Mouse (Mus musculus): Measurements from ENCODE around the gene Ltb. TPM values are rescaled to one million over a fixed set of nuclear protein-coding genes. Genes with fewer than 3 reads are reported as not detected.
A peak's percentile ranks its signal among the peaks of the same experiment; 100 is the strongest.

Gene Ltb
- polyA plus RNA-seq, 1 experiment from 2014 or later, result 0.16 TPM

GRCm38 (mm10) chr17:35168541-35169207, 25.6 kb upstream of the Ltb start:
- Histone ChIP-seq H3K4me3 (no peak overlapping the region), H3K4me1 (peaks cover 12% of the 10 kb centered on the region), H3K36me3 (replicated peaks) (no peaks in the 10 kb centered on the region; the same call in 1 of the 2 replicates), H3K9me3 (no peaks in the 10 kb centered on the region), H3K27me3 (ENCODE audit: poor library complexity, severe bottlenecking) (no peaks in the 10 kb centered on the region), H3K27ac (0 out of 2 replicates have a peak overlapping the region, but pooled peaks have one; percentile 17)
- no peak for DNase-seq (ENCODE audit: extremely low spot score, low spot score)
- WGBS, result 25% methylated on average over 4 of the region's 4 CpGs

- H3K27me3 ChIP-seq (ENCODE audit: poor library complexity, severe bottlenecking), result no peaks in the 10 kb centered on the region
- 76% methylated on average over 11 of the region's 11 CpGs for WGBS
- no peak overlapping the region for H3K4me3 ChIP-seq
- DNase-seq (ENCODE audit: extremely low spot score, low spot score), result no peak
- H3K4me1 ChIP-seq, result 0 out of 2 replicates have a peak, but pooled peaks cover 3% of the 10 kb centered on the region
- no peak overlapping the region for H3K27ac ChIP-seq
- no peaks in the 10 kb centered on the region for H3K9me3 ChIP-seq
- no peaks in the 10 kb centered on the region for H3K36me3 ChIP-seq (replicated peaks)
Observed at GRCm38 (mm10) chr17:35172445-35173234, 21.6 kb upstream of the Ltb start.

- Histone ChIP-seq H3K4me3 (no peak overlapping the region), H3K36me3 (replicated peaks) (no peaks in the 10 kb centered on the region), H3K27ac (no peak overlapping the region), H3K4me1 (0 out of 2 replicates have a peak, but pooled peaks cover 3% of the 10 kb centered on the region), H3K9me3 (no peaks in the 10 kb centered on the region), H3K27me3 (ENCODE audit: poor library complexity, severe bottlenecking) (no peaks in the 10 kb centered on the region)
- WGBS, result 77% methylated on average over 3 of the region's 3 CpGs
- DNase-seq (ENCODE audit: extremely low spot score, low spot score), result no peak
Observed at GRCm38 (mm10) chr17:35173329-35173728, 20.9 kb upstream of the Ltb start.

GRCm38 (mm10) chr17:35174201-35174977, 19.9 kb upstream of the Ltb start:
- Histone ChIP-seq H3K4me3 (no peak overlapping the region), H3K27ac (no peak overlapping the region), H3K4me1 (0 out of 2 replicates have a peak, but pooled peaks cover 3% of the 10 kb centered on the region), H3K36me3 (replicated peaks) (no peaks in the 10 kb centered on the region), H3K27me3 (ENCODE audit: poor library complexity, severe bottlenecking) (no peaks in the 10 kb centered on the region), H3K9me3 (no peaks in the 10 kb centered on the region)
- DNase-seq (ENCODE audit: extremely low spot score, low spot score), result no peak
- 79% methylated on average over 8 of the region's 8 CpGs for WGBS

GRCm38 (mm10) chr17:35175382-35175781, 18.9 kb upstream of the Ltb start:
- DNase-seq (ENCODE audit: extremely low spot score, low spot score), result no peak
- Histone ChIP-seq H3K36me3 (replicated peaks) (no peaks in the 10 kb centered on the region), H3K27ac (no peak overlapping the region), H3K4me3 (no peak overlapping the region), H3K9me3 (no peaks in the 10 kb centered on the region), H3K27me3 (ENCODE audit: poor library complexity, severe bottlenecking) (no peaks in the 10 kb centered on the region), H3K4me1 (0 out of 2 replicates have a peak, but pooled peaks cover 3% of the 10 kb centered on the region)
- 81% methylated on average over 6 of the region's 6 CpGs for WGBS

GRCm38 (mm10) chr17:35175968-35176367, 18.3 kb upstream of the Ltb start, which contains the start of gene Aif1:
Aif1 (minus strand) TSS chr17:35176068.
- Histone ChIP-seq H3K27ac (no peak within 1 kb of the TSS), H3K4me3 (no peak within 1 kb of the TSS), H3K27me3 (ENCODE audit: poor library complexity, severe bottlenecking) (no peaks in the 10 kb centered on the region), H3K9me3 (no peaks in the 10 kb centered on the region), H3K4me1 (0 out of 2 replicates have a peak, but pooled peaks cover 3% of the 10 kb centered on the region), H3K36me3 (replicated peaks) (no peaks in the 10 kb centered on the region)
- DNase-seq (ENCODE audit: extremely low spot score, low spot score), result no peak
- WGBS, result 57% methylated on average over 2 of the region's 2 CpGs

- 0 out of 2 replicates have a peak, but pooled peaks cover 3% of the 10 kb centered on the region for H3K4me1 ChIP-seq
- H3K4me3 ChIP-seq, result no peak overlapping the region
- H3K27me3 ChIP-seq (ENCODE audit: poor library complexity, severe bottlenecking), result no peaks in the 10 kb centered on the region
- 16% methylated on average over 5 of the region's 5 CpGs for WGBS
- H3K36me3 ChIP-seq (replicated peaks), result no peaks in the 10 kb centered on the region
- DNase-seq (ENCODE audit: extremely low spot score, low spot score), result peak; percentile 64
- no peaks in the 10 kb centered on the region for H3K9me3 ChIP-seq
- no peak overlapping the region for H3K27ac ChIP-seq
Observed at GRCm38 (mm10) chr17:35178528-35178927, 15.7 kb upstream of the Ltb start.

- Histone ChIP-seq H3K36me3 (replicated peaks) (no peaks in the 10 kb centered on the region), H3K9me3 (no peaks in the 10 kb centered on the region), H3K4me1 (0 out of 2 replicates have a peak, but pooled peaks cover 3% of the 10 kb centered on the region), H3K4me3 (no peak overlapping the region), H3K27me3 (ENCODE audit: poor library complexity, severe bottlenecking) (no peaks in the 10 kb centered on the region), H3K27ac (no peak overlapping the region)
- 92% methylated on average over 5 of the region's 5 CpGs for WGBS
- DNase-seq (ENCODE audit: extremely low spot score, low spot score), result no peak
Observed at GRCm38 (mm10) chr17:35180093-35180492, 14.1 kb upstream of the Ltb start.

GRCm38 (mm10) chr17:35185639-35186611, 8.3 kb upstream of the Ltb start:
- H3K27ac ChIP-seq, result peak overlapping the region; percentile 86
- H3K27me3 ChIP-seq (ENCODE audit: poor library complexity, severe bottlenecking), result no peaks in the 10 kb centered on the region
- WGBS, result 4% methylated on average over 18 of the region's 18 CpGs
- no peaks in the 10 kb centered on the region for H3K36me3 ChIP-seq (replicated peaks)
- peak overlapping the region; percentile 57 for H3K4me3 ChIP-seq
- peaks cover 27% of the 10 kb centered on the region for H3K4me1 ChIP-seq
- H3K9me3 ChIP-seq, result no peaks in the 10 kb centered on the region
- DNase-seq (ENCODE audit: extremely low spot score, low spot score), result peak; percentile 62

- WGBS, result under 1% methylated on average over 4 of the region's 4 CpGs
Observed at GRCm38 (mm10) chr17:35186681-35187080, 7.6 kb upstream of the Ltb start.

GRCm38 (mm10) chr17:35187345-35187744, 6.9 kb upstream of the Ltb start:
- H3K36me3 ChIP-seq (replicated peaks), result no peaks in the 10 kb centered on the region
- DNase-seq (ENCODE audit: extremely low spot score, low spot score), result no peak
- H3K27me3 ChIP-seq (ENCODE audit: poor library complexity, severe bottlenecking), result no peaks in the 10 kb centered on the region
- H3K27ac ChIP-seq, result 0 out of 2 replicates have a peak overlapping the region, but pooled peaks have one; percentile 53
- WGBS, result 79% methylated on average over 4 of the region's 4 CpGs
- H3K9me3 ChIP-seq, result no peaks in the 10 kb centered on the region
- H3K4me3 ChIP-seq, result no peak overlapping the region
- H3K4me1 ChIP-seq, result peaks cover 27% of the 10 kb centered on the region

More at GRCm38 (mm10) chr17:35186681-35187080, 7.6 kb upstream of the Ltb start:
- H3K4me3 ChIP-seq, result peak overlapping the region; percentile 57
- peak; percentile 40 for DNase-seq (ENCODE audit: extremely low spot score, low spot score)
- H3K27me3 ChIP-seq (ENCODE audit: poor library complexity, severe bottlenecking), result no peaks in the 10 kb centered on the region
- H3K27ac ChIP-seq, result peak overlapping the region; percentile 86
- H3K36me3 ChIP-seq (replicated peaks), result no peaks in the 10 kb centered on the region
- H3K4me1 ChIP-seq, result peaks cover 27% of the 10 kb centered on the region
- H3K9me3 ChIP-seq, result no peaks in the 10 kb centered on the region

All from forebrain, embryonic 10.5 days (tissue).